Mouse (Mus musculus): ENCODE measurements at regions not wholly inside any gene's neighbourhood (a gene's known extent, or its start where the extent isn't known, plus 50 kb on each side); places are given as distances from the start of the nearest gene placed in this dataset.

GRCm38 (mm10) chr8:49926402-49927172, 1082.8 kb upstream of the Tenm3 start:
- TF ChIP-seq POLR2A (IDR thresholded peaks at IDR 0.05; ENCODE audit: insufficient read length, low read depth) (no peak), POLR2AphosphoS2 (IDR thresholded peaks at IDR 0.05; ENCODE audit: insufficient read length, low read depth) (no peak), CEBPB (IDR thresholded peaks at IDR 0.05; ENCODE audit: insufficient read depth, poor library complexity, severe bottlenecking) (no peak), E2F4 (IDR thresholded peaks at IDR 0.05; ENCODE audit: insufficient read depth) (no peak), MAX (IDR thresholded peaks at IDR 0.05; ENCODE audit: low read depth) (no peak), MYOG (IDR thresholded peaks at IDR 0.05; ENCODE audit: control insufficient read depth in 1 of 3, insufficient read depth in 1 of 3, insufficient read length in 2 of 3, low read depth in 2 of 3) (no peak), USF1 (IDR thresholded peaks at IDR 0.05; ENCODE audit: low read depth) (no peak), TCF12 (IDR thresholded peaks at IDR 0.05; ENCODE audit: insufficient read depth, poor library complexity, severe bottlenecking) (no peak), MYOD1 (IDR thresholded peaks at IDR 0.05; ENCODE audit: control insufficient read depth in 1 of 3, insufficient read length in 2 of 3, low read depth in 2 of 3) (no peak)

Data from myocyte (in vitro differentiated cells).